Mouse (Mus musculus) erythroid progenitor cell, adult 5-6 weeks (primary cell): ENCODE measurements around the gene Anapc16. TPM values are rescaled to one million over a fixed set of nuclear protein-coding genes. Genes with fewer than 3 reads are reported as not detected.
A peak's percentile ranks its signal among the peaks of the same experiment; 100 is the strongest.

Source experiments
- ATAC-seq: replicated peaks from 2 replicates; pipeline ENCODE4 v1.8.0; 2016; ENCODE audit warnings: moderate number of reproducible peaks, mild to moderate bottlenecking, moderate TSS enrichment, inconsistent platforms; ENCODE audit not compliant: poor library complexity, low FRiP score, severe bottlenecking
- total RNA-seq, 2 experiments: library from RNA; stranded (forward) in 1 of 2; stranded (reverse) in 1 of 2; fragments of 150-400 nt in 1 of 2; fragments of 186-747, 209-891 nt in 1 of 2; gene quantifications; 2 replicates each; pipeline versions ENCODE4 v1.2.3 to v1.2.4; 2015 to 2017; ENCODE audit warnings: low replicate concordance in 2 of 2

Gene Anapc16
- total RNA-seq, 2 experiments from 2014 or later: 36.5 to 54.5 TPM

DNA sequence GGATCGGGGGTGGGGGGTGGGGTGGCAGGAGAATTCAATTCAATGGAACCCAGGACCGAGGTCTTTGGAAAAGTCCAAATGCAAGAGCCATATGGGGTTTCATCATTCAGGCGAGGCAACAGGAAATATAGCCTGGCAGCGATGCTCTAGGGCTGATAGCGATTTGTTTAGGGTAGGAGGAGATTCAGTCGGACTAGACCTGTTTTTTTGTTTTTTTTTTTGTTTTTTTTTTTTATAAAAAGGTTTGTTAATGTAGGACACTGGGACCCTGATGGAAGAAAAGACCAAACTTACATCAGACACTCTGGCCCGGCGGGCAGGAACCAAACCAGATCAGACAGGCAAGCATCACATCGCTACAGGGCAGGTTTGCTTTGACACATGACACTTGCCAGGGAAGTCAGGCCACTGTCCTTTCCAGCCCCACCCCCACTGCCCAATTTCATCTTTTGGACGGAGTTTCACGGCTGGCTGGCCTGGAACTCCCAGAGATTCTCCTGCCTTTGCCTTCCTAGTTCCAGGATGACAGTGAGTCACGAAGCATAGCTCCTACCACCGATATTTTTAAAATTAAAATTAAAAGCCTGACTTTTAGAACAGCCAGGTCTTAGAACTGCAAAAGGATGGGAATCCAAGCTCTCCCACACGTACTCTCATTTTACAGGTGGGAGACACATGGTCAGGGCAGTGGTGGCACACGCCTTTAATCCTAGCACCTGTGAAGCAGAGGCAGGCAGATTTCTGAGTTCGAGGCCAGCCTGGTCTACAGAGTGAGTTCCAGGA lies 50.0 kb downstream of the Anapc16 start:
- no peak for ATAC-seq

DNA sequence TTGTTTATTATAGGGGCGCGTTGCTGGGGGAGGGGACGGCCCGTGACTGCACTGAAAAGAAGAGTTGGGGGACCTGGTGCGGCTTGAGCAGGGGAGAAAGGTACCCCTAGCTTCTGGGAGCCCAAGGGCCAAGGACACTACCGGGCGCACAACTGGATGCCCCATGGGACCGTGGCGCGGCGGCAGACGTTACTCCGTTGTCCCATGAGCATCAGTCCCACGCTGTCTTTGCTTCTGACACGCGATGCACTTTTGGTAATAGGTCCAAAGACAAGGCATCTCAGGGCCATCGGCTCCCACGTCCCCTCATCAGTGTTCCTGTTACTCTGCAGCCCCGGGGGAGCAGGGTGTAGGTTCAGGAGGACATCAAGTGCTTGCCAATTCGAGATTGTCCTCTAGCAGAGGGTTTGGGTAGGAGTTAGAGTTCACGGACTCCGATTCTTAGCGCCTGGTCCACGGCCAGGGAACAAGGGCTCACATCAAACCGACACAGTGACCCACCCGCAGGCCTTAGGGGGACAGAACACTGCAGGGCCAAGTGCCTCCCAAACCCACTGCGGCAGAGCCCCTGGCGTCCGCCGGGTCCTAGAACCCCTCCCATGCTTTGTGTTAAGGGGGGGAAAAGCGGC lies 50.7 kb downstream of the Anapc16 start:
- ATAC-seq: peak; percentile 58

DNA sequence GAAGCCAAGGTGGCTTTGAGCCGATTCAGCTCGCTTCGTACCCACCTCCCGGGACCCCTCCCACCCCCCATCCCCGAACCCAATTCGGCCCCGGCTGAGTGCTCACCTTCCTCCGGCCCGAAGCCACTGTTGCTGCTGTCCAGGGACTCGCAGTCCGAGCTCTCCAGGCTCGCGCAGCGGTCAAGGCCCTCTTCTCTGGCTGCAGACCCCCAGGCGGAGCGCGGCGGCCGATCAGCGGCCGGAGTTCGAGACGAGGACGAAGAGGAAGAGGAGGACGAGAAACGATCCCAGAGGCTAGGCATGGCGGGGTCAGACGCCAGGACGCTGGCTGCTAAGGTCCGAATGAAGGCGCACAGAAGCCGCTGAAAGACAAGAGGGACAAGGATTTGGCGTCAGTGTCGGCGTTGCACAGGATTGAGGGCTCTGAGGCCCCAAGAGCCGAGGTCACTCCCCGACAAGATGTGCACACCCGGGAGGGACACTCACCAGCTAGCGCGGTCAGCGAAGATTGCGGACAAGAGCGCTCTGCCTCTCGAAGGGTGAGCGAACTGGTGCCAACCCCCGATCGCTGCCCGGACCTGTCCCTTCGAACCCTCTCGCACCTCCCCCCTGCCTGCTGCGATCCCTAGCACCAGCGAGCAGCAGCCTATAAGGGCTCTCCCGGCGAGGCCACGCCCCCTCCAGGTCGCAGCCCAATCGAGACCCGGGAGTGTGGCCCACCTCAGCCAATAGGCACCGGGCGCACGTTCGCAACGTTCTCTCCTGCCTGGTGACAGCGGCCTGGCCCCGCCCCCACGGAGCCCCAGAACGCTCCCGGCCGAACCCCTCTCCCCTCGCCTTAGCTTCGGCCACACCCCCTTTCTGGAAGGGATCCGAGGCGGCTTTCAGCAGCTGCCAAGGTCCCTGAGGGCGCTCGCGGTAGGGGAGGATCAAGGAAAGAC lies 51.5 kb downstream of the Anapc16 start, which contains the start of gene Ddit4:
Gene Ddit4 (minus strand): TSS at position 624 of the 941 bp plus-strand sequence.
- peak; percentile 93 for ATAC-seq

GRCm38 (mm10) chr10:59950716-59951191 lies 52.2 kb downstream of the Anapc16 start:
- ATAC-seq: peak; percentile 26; the same call in 1 of the 2 replicates

DNA sequence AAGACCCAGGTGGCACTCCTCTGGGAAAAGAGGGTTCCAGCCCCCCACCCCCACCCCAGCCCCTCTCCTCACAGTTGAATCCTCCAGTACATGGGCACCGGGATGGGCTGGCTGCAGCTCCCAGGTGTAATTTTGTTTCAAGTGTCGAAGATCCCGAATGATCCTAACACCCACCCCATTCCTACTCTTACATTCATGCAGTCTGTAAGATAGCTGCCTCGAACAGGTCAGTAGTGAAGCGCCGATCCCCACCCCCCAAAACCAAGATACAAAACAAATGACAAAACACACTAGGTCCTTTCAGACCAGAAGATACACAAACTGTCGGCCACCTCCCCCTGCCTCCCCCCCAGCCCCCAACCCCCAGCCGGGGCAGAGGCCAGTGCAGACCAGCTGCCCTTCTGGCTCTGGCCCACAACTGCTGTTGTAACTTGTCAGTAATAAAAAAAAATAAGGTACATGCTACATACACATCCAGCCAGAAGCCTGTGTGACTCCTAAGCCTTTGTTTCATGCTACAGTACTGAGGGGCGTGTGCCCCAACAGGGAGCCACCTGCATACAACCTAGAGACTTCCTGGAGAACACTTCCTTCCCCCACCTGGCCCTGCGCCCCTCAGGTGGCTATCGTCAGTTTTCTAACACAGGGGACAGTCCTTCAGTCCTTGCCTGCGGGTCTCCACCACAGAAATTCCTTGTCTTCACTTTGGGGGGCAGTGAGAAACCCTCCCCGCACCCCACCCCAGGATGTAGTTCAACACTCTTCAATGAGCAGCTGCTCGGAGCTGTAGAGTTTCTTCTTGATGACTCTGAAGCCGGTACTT lies 52.9 kb downstream of the Anapc16 start:
- no peak for ATAC-seq

- ATAC-seq: no peak
Observed at GRCm38 (mm10) chr10:59949255-59949648, 53.7 kb downstream of the Anapc16 start.

DNA sequence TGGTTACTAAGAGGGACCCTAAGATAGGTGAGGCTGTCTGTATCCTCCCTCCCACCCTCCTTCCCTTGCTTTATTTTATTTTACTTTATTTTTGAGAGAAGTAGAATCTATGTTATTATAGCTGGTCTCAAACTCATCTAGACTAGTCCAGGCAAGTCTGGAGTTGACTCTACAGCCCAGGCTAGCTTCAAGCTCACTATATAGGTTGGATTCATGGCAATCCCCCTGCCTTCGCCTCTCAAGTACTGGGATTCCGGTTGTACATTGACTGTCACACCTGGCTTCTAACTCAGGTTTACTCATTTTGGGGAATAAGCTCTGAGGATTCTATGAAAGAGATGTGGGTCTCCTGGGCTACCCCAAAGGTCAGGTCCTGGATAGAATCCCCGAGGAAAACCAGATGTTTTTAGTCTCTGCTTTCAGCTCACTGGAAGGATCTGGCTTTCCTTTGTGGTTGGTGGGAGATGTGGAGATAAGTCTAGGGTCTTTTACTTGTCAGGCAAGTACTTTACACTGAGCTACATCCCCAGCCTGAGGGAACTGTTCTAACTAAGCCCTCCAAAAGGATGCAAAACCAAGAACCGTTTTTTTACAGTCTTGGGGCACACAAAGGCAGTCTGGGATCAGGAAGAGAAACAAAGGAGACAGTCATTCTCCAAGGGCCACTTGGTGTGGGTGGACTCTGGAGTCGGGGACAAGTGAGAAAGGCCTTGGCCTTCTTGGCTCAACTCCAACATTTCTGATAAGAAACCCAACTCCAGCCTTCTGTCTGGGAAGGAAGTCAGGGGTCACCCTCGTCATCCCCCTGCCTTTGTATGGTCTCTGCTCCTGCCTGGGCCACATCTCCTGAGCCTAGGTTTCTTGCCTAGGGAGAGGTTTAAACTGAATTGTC lies 54.3 kb downstream of the Anapc16 start:
- no peak for ATAC-seq

DNA sequence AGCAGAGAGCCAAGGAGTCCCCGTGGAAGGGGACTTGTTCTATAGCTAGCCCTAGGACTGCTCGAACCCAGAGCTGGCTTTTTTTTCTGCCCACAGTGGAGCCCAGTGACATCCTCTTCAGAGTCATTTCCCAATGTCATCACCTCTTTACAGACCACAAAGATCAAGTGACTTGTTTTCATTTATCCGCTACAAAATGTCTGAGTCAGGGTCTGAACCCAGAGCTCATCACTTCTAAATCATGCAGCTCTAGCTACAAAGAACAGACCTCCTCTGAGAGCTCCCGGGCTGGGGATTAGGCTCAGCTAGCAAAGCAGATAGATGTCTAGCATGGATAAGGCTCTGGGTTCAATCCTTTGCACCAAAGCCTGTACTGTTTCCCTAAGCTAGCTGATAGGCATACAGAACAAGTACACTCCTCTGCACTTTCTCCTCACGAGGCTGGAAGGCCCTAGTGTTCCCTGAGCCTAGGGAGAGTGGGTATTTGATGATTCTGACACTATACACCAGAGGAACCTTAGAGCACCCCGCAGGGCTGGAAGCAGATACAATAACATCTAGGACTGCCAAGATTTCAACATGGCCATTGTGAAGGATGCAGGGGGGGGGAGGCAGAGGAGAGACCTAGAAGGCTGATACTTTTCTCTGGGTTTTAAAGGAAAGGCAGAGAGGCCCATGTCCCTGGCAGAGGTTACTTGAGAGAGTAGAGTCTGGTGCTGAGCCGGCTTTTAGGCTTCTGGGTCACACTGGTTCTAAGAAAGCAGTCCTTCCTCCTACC lies 55.5 kb downstream of the Anapc16 start:
- ATAC-seq: no peak

- ATAC-seq: no peak
Observed at GRCm38 (mm10) chr10:59946362-59946761, 56.6 kb downstream of the Anapc16 start.

DNA sequence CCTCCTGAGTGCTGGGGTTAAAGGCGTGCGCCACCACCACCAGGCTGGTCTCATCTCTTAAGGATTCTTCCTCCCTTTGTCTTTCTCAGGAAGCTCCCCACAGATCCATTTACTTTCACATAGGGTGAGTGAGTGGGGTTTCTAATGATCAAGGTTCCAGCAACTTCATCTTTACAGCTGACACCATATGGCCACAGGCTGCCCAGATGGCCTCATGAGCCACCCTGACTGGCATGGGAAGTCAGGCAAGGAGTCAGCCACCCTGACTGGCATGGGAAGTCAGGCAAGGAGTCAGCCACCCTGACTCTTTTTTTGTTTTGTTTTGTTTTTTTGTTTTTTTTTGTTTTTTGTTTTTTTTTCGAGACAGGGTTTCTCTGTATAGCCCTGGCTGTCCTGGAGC lies 57.5 kb downstream of the Anapc16 start:
- ATAC-seq: no peak

GRCm38 (mm10) chr10:59943421-59943989 lies 59.4 kb downstream of the Anapc16 start:
- peak; percentile 90 for ATAC-seq

DNA sequence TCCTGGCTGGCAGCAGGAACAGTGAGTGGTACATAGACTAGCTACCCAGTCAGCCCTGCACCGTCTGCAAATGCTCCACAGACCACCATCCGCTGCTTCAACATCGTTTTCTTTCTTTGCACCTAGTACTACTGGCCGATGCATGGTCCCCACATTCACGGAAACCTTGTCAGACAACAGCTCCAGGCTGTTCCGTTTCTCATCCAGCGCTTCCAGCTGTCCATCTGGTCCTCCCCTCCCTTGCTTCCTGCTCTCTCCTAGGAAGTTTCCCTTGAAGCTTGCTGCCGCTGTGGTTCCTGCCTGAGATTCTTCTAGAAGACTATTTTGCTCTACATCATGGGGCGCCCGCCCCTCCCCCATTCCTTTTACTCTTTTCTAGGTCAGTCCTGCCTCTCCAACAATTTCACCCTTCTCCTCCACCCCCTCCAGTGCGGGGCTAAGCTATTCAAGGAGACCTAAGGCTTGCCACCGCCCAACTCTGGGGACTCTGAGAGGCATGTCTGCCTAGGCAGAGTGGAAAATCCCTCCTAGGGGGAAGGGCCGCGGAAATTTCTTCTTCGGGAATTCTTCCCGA lies 60.0 kb downstream of the Anapc16 start:
- peak; percentile 51 for ATAC-seq

- no peak for ATAC-seq
Observed at GRCm38 (mm10) chr10:59942281-59942846, 60.6 kb downstream of the Anapc16 start.

DNA sequence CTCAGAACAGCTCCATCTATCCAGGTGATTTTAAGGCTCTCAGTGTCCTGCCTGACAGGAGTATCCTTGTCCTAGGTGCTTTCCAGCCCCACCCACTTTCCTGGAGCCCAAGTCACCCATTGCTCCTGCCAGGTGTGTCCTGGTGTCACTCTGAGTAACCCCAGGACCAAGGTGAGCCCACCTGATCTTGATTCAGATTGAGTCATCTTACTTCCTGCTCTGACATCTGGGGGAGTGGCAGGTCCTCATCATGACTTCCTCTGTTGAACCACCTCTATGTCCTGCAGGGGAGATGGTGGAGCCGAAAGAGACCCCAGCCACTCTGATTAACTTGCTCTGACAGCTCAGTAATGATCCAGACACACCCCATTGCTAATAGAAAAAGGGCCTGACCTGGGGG lies 63.9 kb downstream of the Anapc16 start:
- ATAC-seq: no peak

DNA sequence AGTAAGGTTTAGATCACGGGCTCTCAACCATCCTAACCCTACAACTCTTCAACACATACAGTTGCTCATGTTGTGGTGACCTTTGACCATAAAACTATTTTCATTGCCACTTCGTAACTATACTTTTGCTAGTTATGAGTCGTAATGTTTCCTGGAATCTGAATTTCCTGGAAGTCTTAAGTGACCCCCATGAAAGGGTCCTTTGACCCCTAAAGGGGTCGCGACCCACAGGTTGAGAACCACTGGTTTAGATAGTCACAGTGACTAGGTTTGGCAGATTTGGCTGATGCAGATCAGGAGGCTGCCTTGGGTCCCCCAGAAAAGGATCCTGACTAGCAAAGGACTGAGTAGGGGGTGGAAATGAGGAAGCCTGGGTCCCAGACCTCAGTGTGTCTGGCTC lies 64.3 kb downstream of the Anapc16 start:
- no peak for ATAC-seq
